Mouse (Mus musculus) kidney, postnatal 10 days (tissue): ENCODE measurements around the gene Mrpl35.

ENCODE experiments used
- DNase-seq: peaks from one replicate; pipeline ENCODE4 v3.0.0; 2021; ENCODE audit warnings: mixed read lengths

The Mrpl35 gene

DNA sequence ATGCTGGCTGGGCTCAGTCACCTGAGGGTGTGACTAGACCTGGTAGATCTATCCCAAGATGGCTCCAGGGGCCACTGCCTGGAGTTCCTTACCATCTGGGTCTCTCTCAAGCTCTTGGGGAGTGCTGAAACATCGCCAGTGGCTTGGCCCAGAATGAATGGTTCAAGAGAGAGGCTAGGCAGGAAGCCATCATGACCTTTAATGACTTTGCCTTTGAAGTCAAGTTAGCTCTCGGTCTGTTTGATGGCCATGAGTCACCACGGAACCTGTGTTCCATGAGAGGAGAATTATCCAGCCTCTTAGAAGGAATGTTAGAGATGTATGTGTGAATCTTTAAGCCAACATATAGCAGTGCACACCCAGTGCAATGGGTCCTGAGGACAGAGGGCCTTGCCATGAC lies 27.4 kb downstream of the Mrpl35 start:
- no peak for DNase-seq

DNA sequence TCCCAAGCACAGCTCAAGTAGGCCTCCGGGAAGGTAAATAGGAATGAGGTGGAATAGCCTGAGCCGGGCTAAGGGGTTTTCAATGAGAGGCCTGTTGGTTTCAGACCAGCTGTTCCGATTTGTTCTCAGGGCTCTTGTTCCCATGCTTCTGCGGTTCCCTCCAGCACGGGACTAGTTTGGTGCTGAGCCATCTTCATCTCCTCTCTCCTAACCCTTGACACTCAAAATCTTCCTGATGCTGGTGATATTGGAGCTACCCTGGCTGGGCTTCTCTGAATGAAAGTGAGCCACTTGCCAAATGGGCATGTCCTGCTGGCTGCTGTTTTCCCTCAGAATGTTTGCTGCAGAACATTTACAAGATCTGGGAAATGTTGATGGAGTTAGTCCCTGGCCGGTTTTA lies 35.0 kb downstream of the Mrpl35 start:
- DNase-seq: no peak

DNA sequence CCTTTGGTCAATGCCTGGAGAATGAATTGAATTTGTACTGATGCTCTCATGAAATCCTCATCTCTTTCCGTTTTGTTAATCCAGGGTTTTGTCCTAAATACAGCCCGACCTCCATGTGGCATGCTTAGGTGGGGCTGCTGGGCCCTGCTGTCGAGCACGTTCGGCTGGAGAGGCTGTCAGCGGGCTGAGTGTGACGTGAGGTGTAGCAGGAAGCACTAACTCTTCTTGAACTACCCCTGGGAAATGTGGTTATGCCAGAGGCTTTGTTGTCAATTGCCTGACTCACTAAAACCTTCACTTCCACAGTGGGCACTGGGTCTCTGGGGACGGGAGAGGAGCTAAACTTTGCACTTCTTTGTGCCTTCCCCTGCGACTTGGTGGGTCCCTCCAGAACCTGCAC lies 38.4 kb downstream of the Mrpl35 start:
- no peak for DNase-seq

DNA sequence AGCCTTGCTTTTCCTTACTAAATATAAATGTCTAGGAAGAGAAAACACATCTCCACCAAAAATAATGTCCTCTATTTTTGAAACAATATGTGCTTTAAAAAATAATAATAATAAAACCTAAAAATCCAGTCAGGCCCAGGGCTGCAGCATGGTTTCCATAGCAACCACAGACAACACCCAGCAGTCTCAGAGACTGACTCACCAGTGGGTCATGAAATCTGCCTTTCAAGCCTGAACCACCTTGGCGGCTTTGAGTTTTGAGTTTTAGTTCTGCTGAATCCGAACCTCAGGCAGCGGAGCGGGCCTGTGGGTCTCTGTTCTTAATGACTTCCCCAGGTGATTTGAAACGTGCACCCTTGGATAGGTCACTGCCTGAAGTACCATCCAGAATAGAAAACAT lies 43.6 kb downstream of the Mrpl35 start:
- no peak for DNase-seq

DNA sequence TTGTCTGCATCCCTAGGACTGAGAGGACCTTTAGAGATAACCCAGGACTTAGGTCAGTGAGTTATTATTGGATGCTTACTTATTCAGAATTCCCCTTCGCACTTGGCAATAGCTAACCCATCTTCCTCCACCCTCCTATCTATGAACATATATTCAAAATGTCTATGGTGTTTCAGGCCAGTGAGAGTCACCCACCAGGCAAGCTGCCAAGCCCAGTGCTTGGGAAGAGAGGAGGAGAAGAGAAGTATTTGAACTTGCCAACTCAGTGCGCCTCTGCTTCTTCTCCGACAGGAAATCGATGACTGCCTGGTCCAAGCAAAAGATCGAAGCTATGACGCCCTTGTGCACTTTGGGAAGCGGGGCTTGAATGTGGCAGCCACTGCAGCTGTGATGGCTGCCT lies 46.3 kb downstream of the Mrpl35 start:
- DNase-seq: no peak

DNA sequence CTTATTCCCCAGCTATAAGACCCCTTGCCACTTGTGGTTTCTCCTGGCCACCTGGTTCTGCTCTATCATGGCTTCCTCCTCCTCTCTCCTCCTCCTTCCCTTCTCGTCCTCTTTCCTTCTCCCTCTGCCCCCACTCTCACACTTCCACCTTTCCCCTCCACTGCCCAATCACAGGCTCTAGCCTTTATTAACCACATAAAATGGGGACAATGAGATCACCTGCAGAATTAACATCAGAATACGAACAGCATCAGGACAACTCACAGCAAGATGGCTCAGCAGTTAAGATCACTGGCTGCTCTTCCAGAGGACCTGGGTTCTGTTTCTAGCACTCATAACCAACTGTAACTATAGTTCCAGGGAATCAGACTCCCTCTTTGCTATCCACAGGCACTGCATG lies 46.9 kb downstream of the Mrpl35 start:
- DNase-seq: no peak

DNA sequence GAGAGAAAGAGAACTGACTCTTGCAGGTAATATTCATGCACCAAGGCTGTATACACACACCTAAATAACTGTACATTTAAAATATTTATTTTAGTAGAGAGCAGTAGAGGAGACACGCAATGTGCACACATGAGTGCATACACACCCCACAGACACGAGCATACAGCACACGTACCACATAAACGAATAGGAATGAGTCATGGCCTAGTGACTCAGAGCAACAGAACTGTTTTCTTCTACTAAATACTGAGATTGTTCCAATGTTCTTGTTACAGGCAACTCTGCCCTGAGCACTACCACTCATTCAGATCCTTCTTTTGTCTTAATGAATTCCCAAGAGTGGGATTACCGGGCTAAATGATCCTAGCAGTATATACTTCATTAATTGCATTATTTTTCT lies 48.8 kb downstream of the Mrpl35 start:
- DNase-seq: no peak

DNA sequence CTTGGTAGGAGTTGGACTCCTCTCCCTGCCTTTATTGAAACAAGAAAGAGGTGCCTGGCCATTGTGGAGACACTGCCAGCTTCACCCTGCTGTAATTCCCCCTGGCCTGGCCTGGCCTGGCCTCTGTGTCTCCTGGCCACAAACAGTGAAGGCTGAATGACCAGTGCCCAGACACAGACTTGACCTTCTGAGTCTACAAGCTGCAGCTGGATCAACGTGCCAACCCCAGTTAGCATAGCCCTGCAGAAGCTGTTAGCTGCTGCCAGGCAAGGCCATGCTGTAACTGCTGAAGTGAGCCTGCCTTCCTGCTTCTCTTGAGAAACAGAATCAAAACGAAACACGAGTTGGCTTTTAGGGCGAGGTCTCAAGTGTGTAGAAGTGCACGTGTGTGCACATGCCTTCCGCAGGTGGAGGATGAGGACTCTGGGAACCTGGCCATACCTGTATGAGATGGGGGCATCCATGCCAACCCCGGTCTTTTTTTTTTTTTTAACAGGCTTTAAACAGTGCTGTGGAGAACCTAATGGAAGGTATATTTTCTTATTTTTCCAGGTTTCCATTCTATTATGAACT lies 54.0 kb downstream of the Mrpl35 start:
- no peak for DNase-seq

DNA sequence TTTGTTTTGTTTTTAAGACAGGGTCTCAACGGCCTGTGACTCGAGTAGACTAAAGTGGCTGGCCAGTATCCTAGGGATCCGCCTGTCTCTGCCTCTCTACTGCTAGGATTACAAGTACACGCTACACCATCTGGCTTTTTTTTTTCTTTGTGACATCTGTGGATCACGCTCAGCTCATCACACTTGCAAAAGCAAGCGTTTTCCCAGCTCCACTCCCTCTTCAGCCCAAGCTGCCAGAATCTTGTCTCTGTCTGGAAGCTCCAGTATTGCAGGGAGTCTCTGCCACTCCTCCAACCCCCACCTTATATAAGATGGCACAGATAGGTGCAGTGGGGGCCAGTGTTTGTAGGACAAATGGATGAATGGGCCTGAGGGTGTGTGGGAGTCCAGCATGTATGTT lies 54.6 kb downstream of the Mrpl35 start:
- no peak for DNase-seq

DNA sequence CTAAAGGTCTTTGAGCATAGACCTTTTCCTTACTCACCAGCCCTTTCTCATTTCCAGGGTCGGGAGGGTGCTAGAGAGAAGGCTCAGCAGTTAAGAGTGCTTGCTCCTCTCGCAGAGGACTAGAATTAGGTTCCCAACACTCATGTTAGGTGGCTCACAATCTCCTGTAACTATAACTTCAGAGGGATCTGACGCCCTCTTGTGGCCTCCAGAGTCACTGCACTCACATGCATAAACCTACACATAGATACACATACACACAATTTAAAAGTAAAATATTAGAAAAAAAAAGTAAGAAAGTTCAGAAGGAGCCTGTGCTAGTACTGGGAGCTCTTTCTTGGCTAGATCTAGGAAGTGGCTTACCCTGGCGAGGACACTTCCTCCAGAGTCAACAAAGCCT lies 55.5 kb downstream of the Mrpl35 start:
- DNase-seq: no peak

DNA sequence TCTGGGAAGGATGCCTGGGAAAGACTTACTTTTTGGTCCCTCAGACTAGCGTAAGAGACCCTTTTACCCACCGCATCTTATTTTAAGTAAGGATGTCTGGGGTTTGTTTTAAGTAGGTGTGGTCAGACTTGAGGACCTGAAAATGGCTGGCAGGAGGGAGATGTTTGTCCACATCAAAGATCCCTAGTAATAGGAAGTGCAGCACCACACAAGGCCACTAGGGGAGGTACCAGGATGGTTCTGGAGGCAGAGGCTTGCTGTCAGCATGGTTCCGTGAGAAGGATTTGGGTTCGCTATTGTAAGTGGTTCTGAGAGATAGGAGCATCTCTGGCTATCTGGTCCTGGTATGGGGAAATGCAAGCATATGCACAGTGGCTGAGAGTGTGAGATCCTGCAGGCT lies 55.9 kb downstream of the Mrpl35 start:
- DNase-seq: no peak

DNA sequence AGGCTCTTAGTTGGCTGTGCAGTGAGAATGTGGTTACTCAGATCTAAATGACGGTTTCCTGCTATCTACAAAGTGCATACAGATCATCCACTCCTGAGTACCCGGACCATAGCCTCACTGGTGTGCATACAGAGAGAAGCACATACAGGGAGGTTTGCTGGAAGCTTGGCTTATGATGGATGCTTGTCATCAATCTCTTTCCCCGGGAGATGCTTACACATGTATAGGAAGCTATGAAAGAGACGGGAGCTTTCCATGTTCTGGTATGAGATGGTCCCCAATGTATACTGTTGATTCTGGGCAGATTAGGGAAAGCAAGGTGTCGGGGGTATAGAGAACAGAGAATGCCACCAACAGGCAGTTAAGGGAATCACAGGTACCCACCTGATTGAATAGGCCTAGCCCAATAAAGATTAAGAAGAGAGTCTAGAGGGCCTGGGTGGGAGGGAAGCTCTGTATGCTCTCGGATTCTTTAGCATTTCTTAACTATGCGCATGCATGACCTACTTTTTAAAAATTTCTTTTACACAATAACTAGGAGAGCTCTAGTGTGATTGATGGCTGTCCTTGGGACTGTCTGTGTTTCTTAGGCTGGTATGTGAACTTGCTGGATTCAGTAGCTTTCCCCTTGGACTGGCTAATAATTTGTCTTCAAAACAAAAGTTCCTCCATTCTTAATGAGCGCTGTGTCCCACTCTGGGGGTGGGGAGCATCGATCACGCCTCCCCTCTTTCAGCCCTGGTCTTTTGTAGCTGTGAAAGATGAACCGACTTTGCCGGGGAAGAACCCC lies 56.7 kb downstream of the Mrpl35 start:
- DNase-seq: no peak

DNA sequence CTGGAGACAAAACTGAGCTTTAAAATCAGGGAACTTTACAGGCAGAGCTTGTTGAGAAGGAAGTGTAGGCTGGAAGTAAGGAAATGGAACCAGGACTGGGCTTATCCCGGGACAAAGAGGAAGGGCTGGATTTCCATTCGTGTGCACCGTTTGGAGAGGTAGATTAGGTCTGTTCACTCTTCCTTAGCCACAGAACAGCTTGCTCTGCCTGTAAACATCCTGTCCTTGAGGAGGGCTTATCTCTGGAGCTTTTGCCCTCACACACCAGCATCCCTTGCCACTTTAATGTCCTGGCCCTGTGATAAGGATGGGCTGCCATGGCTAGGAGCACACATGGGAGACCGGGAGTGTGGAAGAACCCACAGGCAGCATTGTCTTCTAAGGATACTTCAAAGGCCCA lies 59.0 kb downstream of the Mrpl35 start:
- DNase-seq: no peak
